In the genomic region with DNA sequence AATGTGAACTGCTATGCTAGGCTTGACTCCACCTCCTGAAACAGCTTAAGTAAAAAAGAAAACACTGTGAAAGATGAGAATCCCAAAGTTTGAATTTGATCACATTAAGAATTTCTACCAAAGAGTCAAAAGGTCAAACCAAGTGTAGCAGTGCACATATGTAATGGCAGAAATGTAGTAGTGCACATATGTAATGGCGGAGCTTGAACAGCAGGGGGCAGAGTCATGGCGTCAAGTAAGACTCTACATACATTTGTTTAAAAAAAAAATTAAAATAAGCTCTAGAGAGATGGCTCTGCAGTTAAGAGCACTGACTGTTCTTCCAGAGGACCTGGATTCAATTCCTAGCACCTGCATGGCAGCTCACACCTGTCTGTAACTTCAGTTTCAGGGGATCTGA, we compare ENCODE assay signal across 9 mouse cellular contexts.
DNase-seq lines count a peak whose midpoint lies in the region; ATAC-seq and TF ChIP-seq lines count a peak whose summit lies in the region.
"Had no signal": no experiment of that assay in that cellular context is flagged by ENCODE, and none has a peak within 500 bp of the region (broad histone marks: within the 10 kb centered on the region; RNA-seq: fewer than 3 reads in every experiment).

No protein-coding gene starts in this region.

- ATAC-seq in lung, postnatal 0 days, result no peak

- no peaks in the 10 kb centered on the region for H3K27me3 ChIP-seq in lung, postnatal 0 days (replicated peaks; ENCODE audit: insufficient read depth, low read length)
- H3K27me3 ChIP-seq: midbrain, embryonic 12.5 days had no signal

- 42% methylated on average over 2 of the region's 2 CpGs for WGBS in lung, postnatal 0 days

- peaks cover 4% of the 10 kb centered on the region; the same call in 1 of the 2 replicates for H3K4me1 ChIP-seq in embryonic fibroblast, embryonic 13.5 days (ENCODE audit: control insufficient read depth, insufficient read depth, low read length)
- no peaks in the 10 kb centered on the region for H3K4me1 ChIP-seq in lung, postnatal 0 days (ENCODE audit: insufficient read depth, low read depth, low read length)
- H3K4me1 ChIP-seq: midbrain, embryonic 12.5 days had no signal

- no peaks in the 10 kb centered on the region for H3K9me3 ChIP-seq in lung, postnatal 0 days (ENCODE audit: low read length)
- H3K9me3 ChIP-seq: midbrain, embryonic 12.5 days had no signal

- intact Hi-C loops in left cerebral cortex, adult 2 months (cut with DNase I), result loop anchor here (5.0 to 10.0 kb wide), 4 partner anchors 101 to 591 kb away; no protein-coding TSS in a partner anchor
- intact Hi-C loops in left cerebral cortex, postnatal 36 days (cut with DNase I), result loop anchor here (5.0 to 10.0 kb wide), 2 partner anchors 101 to 511 kb away; no protein-coding TSS in a partner anchor

- H3K36me3 ChIP-seq in lung, postnatal 0 days (ENCODE audit: insufficient read depth, low read length), result no peaks in the 10 kb centered on the region
- H3K36me3 ChIP-seq: midbrain, embryonic 12.5 days had no signal

- peak; percentile 73 for TF ChIP-seq CTCF in left cerebral cortex, adult 2 months (IDR thresholded peaks at IDR 0.05)
- peak; percentile 15; the same call in 1 of the 2 replicates for TF ChIP-seq CTCF in embryonic fibroblast, embryonic 13.5 days (IDR thresholded peaks at IDR 0.05; ENCODE audit: borderline replicate concordance, insufficient read depth, low read length)
- TF ChIP-seq CTCF in lung, postnatal 0 days (IDR thresholded peaks at IDR 0.05), result peak; percentile 79

- H3K4me3 ChIP-seq in left cerebral cortex, adult 2 months, result no peak overlapping the region
- H3K4me3 ChIP-seq in embryonic fibroblast, embryonic 13.5 days (ENCODE audit: insufficient read depth, low read length), result no peak overlapping the region
- no peak overlapping the region for H3K4me3 ChIP-seq in lung, postnatal 0 days (ENCODE audit: low read depth, low read length)
- H3K4me3 ChIP-seq: midbrain, embryonic 12.5 days had no signal

- no peak for TF ChIP-seq EP300 in lung, postnatal 0 days (IDR thresholded peaks at IDR 0.05)

- peak; percentile 26 to 73 for DNase-seq in adrenal gland, adult (ENCODE audit: inconsistent age in 2 of 2, low spot score in 1 of 2)
- DNase-seq in adrenal gland, postnatal 4 days (ENCODE audit: low spot score in 2 of 2), result no peak
- no peak for DNase-seq in left cerebral cortex, adult 2 months (ENCODE audit: extremely low spot score in 1 of 2, low spot score in 2 of 2)
- DNase-seq in left cerebral cortex, postnatal 36 days (ENCODE audit: low spot score in 2 of 2), result no peak
- DNase-seq in ZHBTc4 (ENCODE audit: low read depth, low spot score), result peak; percentile 68
- peak; percentile 60 for DNase-seq in lung, postnatal 0 days (ENCODE audit: low spot score)
- DNase-seq in thymus, postnatal 4 days, result peak; percentile 76

- TF ChIP-seq POLR2A in embryonic fibroblast, embryonic 13.5 days (IDR thresholded peaks at IDR 0.05; ENCODE audit: low read depth, low read length), result no peak

- H3K9ac ChIP-seq in lung, postnatal 0 days (replicated peaks; ENCODE audit: low read depth), result no peak overlapping the region
- H3K9ac ChIP-seq: midbrain, embryonic 12.5 days had no signal

- no peak overlapping the region for H3K27ac ChIP-seq in left cerebral cortex, adult 2 months
- H3K27ac ChIP-seq in embryonic fibroblast, embryonic 13.5 days (ENCODE audit: insufficient read depth, low read length), result no peak overlapping the region
- no peak overlapping the region for H3K27ac ChIP-seq in lung, postnatal 0 days (ENCODE audit: low read length)
- H3K27ac ChIP-seq: midbrain, embryonic 12.5 days had no signal

- H3K4me2 ChIP-seq in lung, postnatal 0 days (replicated peaks; ENCODE audit: low read depth, low read length), result no peak overlapping the region
- H3K4me2 ChIP-seq: midbrain, embryonic 12.5 days had no signal

Comparison
In these comparisons a context has a peak if more than half of its experiments do, and no peak if none do; other contexts are left out.
1. DNase-seq: peak in adrenal gland, adult (2 of 2), ZHBTc4 (single experiment), lung, postnatal 0 days (single experiment) and thymus, postnatal 4 days (single experiment); none in adrenal gland, postnatal 4 days (0 of 2), left cerebral cortex, adult 2 months (0 of 2) and left cerebral cortex, postnatal 36 days (0 of 2).
2. CTCF ChIP-seq: peak in every context shown above with its lines; median percentile 79 in lung, postnatal 0 days; 73 in left cerebral cortex, adult 2 months; 15 in embryonic fibroblast, embryonic 13.5 days.